Mouse (Mus musculus) MEL (cell line): ENCODE data around the gene Pitx2. TPM values are rescaled to one million over a fixed set of nuclear protein-coding genes. Genes with fewer than 3 reads are reported as not detected.

ENCODE experiments used
- DNase-seq: peaks from one replicate; pipeline ENCODE4 v3.0.0; 2011; ENCODE audit warnings: low read depth, low spot score
- H3K27ac ChIP-seq: 2 replicates; pipeline ENCODE4 v1.5.1; 2012; ENCODE audit warnings: low read depth, mild to moderate bottlenecking, control low read depth, low read length, moderate library complexity; ENCODE audit not compliant: control insufficient read depth
- H3K27me3 ChIP-seq, 2 experiments: fragments of 150-350 bp in 1 of 2; sonication (generic) in 1 of 2; 2 replicates each; pipeline ENCODE4 v1.6.1; 2012; ENCODE audit warnings: low read length in 2 of 2, mild to moderate bottlenecking in 2 of 2, improper control_type of control experiment in 1 of 2, moderate library complexity in 1 of 2; ENCODE audit not compliant: insufficient read depth in 2 of 2, control insufficient read depth in 1 of 2
- H3K36me3 ChIP-seq, 2 experiments: 2 replicates each; pipeline ENCODE4 v1.6.1; 2012 to 2014; ENCODE audit warnings: low read length in 2 of 2, improper control_type of control experiment in 1 of 2, inconsistent platforms in 1 of 2, mild to moderate bottlenecking in 1 of 2; ENCODE audit not compliant: insufficient read depth in 2 of 2, control insufficient read depth in 1 of 2
- H3K4me1 ChIP-seq, 2 experiments: fragments of 150-350 bp in 1 of 2; sonication (generic) in 1 of 2; 2 replicates each; pipeline ENCODE4 v1.6.1; 2012; ENCODE audit warnings: low read length in 2 of 2, improper control_type of control experiment in 1 of 2, mild to moderate bottlenecking in 1 of 2; ENCODE audit not compliant: insufficient read depth in 2 of 2, control insufficient read depth in 1 of 2
- H3K4me3 ChIP-seq, 2 experiments: fragments of 150-350 bp in 1 of 2; sonication (generic) in 1 of 2; 2 replicates each; pipeline ENCODE4 v1.5.1; 2012; ENCODE audit warnings: low read depth in 2 of 2, low read length in 2 of 2, mild to moderate bottlenecking in 2 of 2, moderate library complexity in 2 of 2, control low read depth in 1 of 2, improper control_type of control experiment in 1 of 2; ENCODE audit not compliant: control insufficient read depth in 1 of 2, insufficient read depth in 1 of 2
- H3K79me2 ChIP-seq: 2 replicates; pipeline ENCODE4 v1.6.1; 2012; ENCODE audit warnings: mild to moderate bottlenecking, low read length, moderate library complexity; ENCODE audit not compliant: control insufficient read depth, poor library complexity, insufficient read depth
- H3K9ac ChIP-seq: 2 replicates; pipeline ENCODE4 v1.6.1; 2012; ENCODE audit warnings: low read depth, mild to moderate bottlenecking, control low read depth, low read length, moderate library complexity; ENCODE audit not compliant: control insufficient read depth, poor library complexity, severe bottlenecking
- H3K9me3 ChIP-seq: fragments of 150-350 bp; sonication (generic); replicated peaks from 2 replicates; pipeline ENCODE4 v1.6.1; 2012; ENCODE audit warnings: mild to moderate bottlenecking, low read length, improper control_type of control experiment, moderate library complexity; ENCODE audit not compliant: insufficient read depth
- BHLHE40 ChIP-seq: IDR thresholded peaks from 2 replicates; pipeline ENCODE4 v1.6.1; 2012; ENCODE audit warnings: low read depth, mild to moderate bottlenecking, inconsistent platforms, low read length, improper control_type of control experiment, borderline replicate concordance
- CHD1 ChIP-seq: IDR thresholded peaks from 2 replicates; pipeline ENCODE4 v1.6.1; 2012; ENCODE audit warnings: low read depth, mild to moderate bottlenecking, inconsistent platforms, low read length, improper control_type of control experiment
- CHD2 ChIP-seq: IDR thresholded peaks from 2 replicates; pipeline ENCODE4 v1.6.1; 2011; ENCODE audit warnings: low read length, improper control_type of control experiment
- ETS1 ChIP-seq: IDR thresholded peaks from 2 replicates; pipeline ENCODE4 v1.6.1; 2012; ENCODE audit warnings: low read depth, mild to moderate bottlenecking, inconsistent platforms, low read length, improper control_type of control experiment, moderate library complexity
- GABPA ChIP-seq: IDR thresholded peaks from 2 replicates; pipeline ENCODE4 v1.6.1; 2012; ENCODE audit warnings: low read depth, mild to moderate bottlenecking, inconsistent platforms, low read length, improper control_type of control experiment, moderate library complexity
- HCFC1 ChIP-seq: IDR thresholded peaks from 2 replicates; pipeline ENCODE4 v1.6.1; 2012; ENCODE audit warnings: low read depth, mild to moderate bottlenecking, inconsistent platforms, low read length, improper control_type of control experiment, moderate library complexity
- JUND ChIP-seq: IDR thresholded peaks from 2 replicates; pipeline ENCODE4 v1.6.1; 2011; ENCODE audit warnings: low read depth, mild to moderate bottlenecking, improper control_type of control experiment, low read length
- MAZ ChIP-seq: IDR thresholded peaks from 2 replicates; pipeline ENCODE4 v1.6.1; 2012; ENCODE audit warnings: low read depth, mild to moderate bottlenecking, inconsistent platforms, low read length, improper control_type of control experiment
- MYC ChIP-seq: IDR thresholded peaks from 2 replicates; pipeline ENCODE4 v1.6.1; 2011; ENCODE audit warnings: low read depth, mild to moderate bottlenecking, low read length, improper control_type of control experiment, moderate library complexity
- NELFE ChIP-seq: IDR thresholded peaks from 2 replicates; pipeline ENCODE4 v1.6.1; 2011; ENCODE audit warnings: low read depth, low read length, improper control_type of control experiment
- POLR2AphosphoS2 ChIP-seq: IDR thresholded peaks from 2 replicates; pipeline ENCODE4 v1.6.1; 2011; ENCODE audit warnings: low read length, improper control_type of control experiment
- POLR2AphosphoS5 ChIP-seq: IDR thresholded peaks from 2 replicates; pipeline ENCODE4 v1.6.1; 2012; ENCODE audit warnings: low read depth, borderline replicate concordance, mild to moderate bottlenecking, inconsistent platforms, low read length, moderate library complexity, mixed read lengths
- SIN3A ChIP-seq: IDR thresholded peaks from 2 replicates; pipeline ENCODE4 v1.6.1; 2012; ENCODE audit warnings: low read length, improper control_type of control experiment, inconsistent platforms
- SMC3 ChIP-seq: IDR thresholded peaks from 2 replicates; pipeline ENCODE4 v1.6.1; 2011; ENCODE audit warnings: low read depth, low read length, improper control_type of control experiment
- TAL1 ChIP-seq: IDR thresholded peaks from 2 replicates; pipeline ENCODE4 v1.6.1; 2012; ENCODE audit warnings: mild to moderate bottlenecking, inconsistent platforms, low read length, moderate library complexity, mixed read lengths
- USF2 ChIP-seq, 2 experiments: IDR thresholded peaks; 2 replicates each; pipeline ENCODE4 v1.6.1; 2011 to 2012; ENCODE audit warnings: improper control_type of control experiment in 2 of 2, low read length in 2 of 2, borderline replicate concordance in 1 of 2, inconsistent platforms in 1 of 2, low read depth in 1 of 2, mild to moderate bottlenecking in 1 of 2; ENCODE audit not compliant: insufficient read depth in 1 of 2
- ZC3H11A ChIP-seq: IDR thresholded peaks from 2 replicates; pipeline ENCODE4 v1.6.1; 2012; ENCODE audit warnings: low read depth, mild to moderate bottlenecking, inconsistent platforms, low read length, improper control_type of control experiment
- ZMIZ1 ChIP-seq: IDR thresholded peaks from 2 replicates; pipeline ENCODE4 v1.6.1; 2012; ENCODE audit warnings: low read depth, mild to moderate bottlenecking, inconsistent platforms, low read length, improper control_type of control experiment, moderate library complexity
- polyA plus RNA-seq, 2 experiments: library from polyadenylated mRNA; stranded (reverse) in 1 of 2; unstranded in 1 of 2; fragments of >175 nt in 1 of 2; fragments of >200 nt in 1 of 2; gene quantifications; 2 replicates each; pipeline versions ENCODE4 v1.2.1 to v1.2.4; 2012; ENCODE audit warnings: low replicate concordance in 2 of 2, low read depth in 1 of 2; ENCODE audit not compliant: insufficient read length in 2 of 2, insufficient read depth in 1 of 2, missing spikeins in 1 of 2
- total RNA-seq: library from RNA; depleted of rRNA; stranded (reverse); fragments of 300-350 nt; gene quantifications from 2 replicates; pipeline ENCODE4 v1.2.3, GENCODE M21; 2012

Gene Pitx2
- total and polyA plus RNA-seq, 3 experiments, result not detected

- Histone ChIP-seq H3K27me3 (no peaks in the 10 kb centered on the region), H3K4me1 (no peaks in the 10 kb centered on the region), H3K4me3 (no peak overlapping the region), H3K9ac (no peak overlapping the region), H3K36me3 (no peaks in the 10 kb centered on the region), H3K27ac (no peak overlapping the region), H3K79me2 (no peaks in the 10 kb centered on the region), H3K9me3 (no peaks in the 10 kb centered on the region)
- TF ChIP-seq TAL1, result no peak
- no peak for TF ChIP-seq CHD1
- TF ChIP-seq MAZ, result no peak
- TF ChIP-seq POLR2AphosphoS5, result no peak
- TF ChIP-seq BHLHE40, result no peak
- no peak for TF ChIP-seq ZC3H11A
- no peak for TF ChIP-seq SIN3A
- no peak for TF ChIP-seq ZMIZ1
- no peak for TF ChIP-seq SMC3
- TF ChIP-seq JUND, result no peak
- no peak for TF ChIP-seq GABPA
- no peak for TF ChIP-seq NELFE
- no peak for TF ChIP-seq USF2 (IDR thresholded peaks at IDR 0.05; ENCODE audit: borderline replicate concordance in 1 of 2, insufficient read depth in 1 of 2, low read depth in 1 of 2, low read length in 2 of 2)
- TF ChIP-seq MYC, result no peak
- no peak for TF ChIP-seq CHD2
- TF ChIP-seq ETS1, result no peak
- no peak for DNase-seq
Measured at GRCm38 (mm10) chr3:129214146-129214665, 14.5 kb downstream of the Pitx2 start.

GRCm38 (mm10) chr3:129214666-129215161, 15.0 kb downstream of the Pitx2 start:
- TF ChIP-seq HCFC1, result no peak
- no peak for TF ChIP-seq POLR2AphosphoS2
- TF ChIP-seq, all 39 proteins: peak for 0
- Histone ChIP-seq H3K9ac (no peak overlapping the region), H3K9me3 (no peaks in the 10 kb centered on the region), H3K27ac (no peak overlapping the region), H3K4me3 (no peak overlapping the region), H3K4me1 (no peaks in the 10 kb centered on the region), H3K36me3 (no peaks in the 10 kb centered on the region), H3K27me3 (no peaks in the 10 kb centered on the region), H3K79me2 (no peaks in the 10 kb centered on the region)
- DNase-seq, result no peak
